Mouse (Mus musculus): Measurements from ENCODE around the gene Efnb3. TPM values are rescaled to one million over a fixed set of nuclear protein-coding genes. Genes with fewer than 3 reads are reported as not detected.

The Efnb3 gene
- polyA plus RNA-seq, 1 experiment from 2014 or later: 40.7 TPM

DNA sequence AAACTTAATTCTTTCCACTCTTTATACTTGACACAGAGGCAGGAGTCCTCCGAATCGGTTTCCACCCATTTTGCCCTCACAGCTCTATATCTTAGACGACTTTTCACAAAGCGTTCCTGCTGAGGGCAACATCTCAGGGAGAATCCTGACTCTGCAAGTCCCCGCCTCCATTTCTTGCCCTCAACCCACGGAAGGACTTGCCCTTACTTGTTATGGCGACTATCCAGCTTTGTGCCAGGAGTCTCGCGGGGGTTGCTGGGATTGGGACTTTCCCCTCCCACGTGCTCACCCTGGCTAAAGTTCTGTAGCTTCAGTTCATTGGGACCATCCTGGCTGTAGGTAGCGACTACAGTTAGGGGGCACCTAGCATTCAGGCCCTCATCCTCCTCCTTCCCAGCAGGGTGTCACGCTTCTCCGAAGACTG, 20.1 kb upstream of the Efnb3 start, which contains the start of the genes Wrap53 and Trp53:
Gene Wrap53, minus strand, starts transcription at position 165 of the 424 bp plus-strand sequence.
Gene Trp53, plus strand, starts transcription at position 269 of the 424 bp plus-strand sequence.
- H3K9me3 ChIP-seq (ENCODE audit: control insufficient read depth, low read length): no peaks in the 10 kb centered on the region
- no peaks in the 10 kb centered on the region for H3K27me3 ChIP-seq (ENCODE audit: control insufficient read depth, insufficient read depth, low read length)
- WGBS: 0% methylated on average over 13 of the region's 13 CpGs
- ATAC-seq (ENCODE audit: low FRiP score, low TSS enrichment): peak; percentile 62
- peak within 1 kb of the TSS; percentile 90 for H3K4me2 ChIP-seq (ENCODE audit: low read length)
- peaks cover 6% of the 10 kb centered on the region; the same call in 1 of the 2 replicates for H3K36me3 ChIP-seq (ENCODE audit: control insufficient read depth, insufficient read depth, low read length)
- peak within 1 kb of the TSS; percentile 79 for H3K4me3 ChIP-seq (replicated peaks; ENCODE audit: low read depth, low read length)
- H3K4me1 ChIP-seq (ENCODE audit: control insufficient read depth, insufficient read depth, low read length): peaks cover 26% of the 10 kb centered on the region
- DNase-seq: peak; percentile 96
- H3K27ac ChIP-seq (replicated peaks; ENCODE audit: low read depth, low read length): peak within 1 kb of the TSS; percentile 94
- peak within 1 kb of the TSS; percentile 77 for H3K9ac ChIP-seq (replicated peaks; ENCODE audit: low read length)

DNA sequence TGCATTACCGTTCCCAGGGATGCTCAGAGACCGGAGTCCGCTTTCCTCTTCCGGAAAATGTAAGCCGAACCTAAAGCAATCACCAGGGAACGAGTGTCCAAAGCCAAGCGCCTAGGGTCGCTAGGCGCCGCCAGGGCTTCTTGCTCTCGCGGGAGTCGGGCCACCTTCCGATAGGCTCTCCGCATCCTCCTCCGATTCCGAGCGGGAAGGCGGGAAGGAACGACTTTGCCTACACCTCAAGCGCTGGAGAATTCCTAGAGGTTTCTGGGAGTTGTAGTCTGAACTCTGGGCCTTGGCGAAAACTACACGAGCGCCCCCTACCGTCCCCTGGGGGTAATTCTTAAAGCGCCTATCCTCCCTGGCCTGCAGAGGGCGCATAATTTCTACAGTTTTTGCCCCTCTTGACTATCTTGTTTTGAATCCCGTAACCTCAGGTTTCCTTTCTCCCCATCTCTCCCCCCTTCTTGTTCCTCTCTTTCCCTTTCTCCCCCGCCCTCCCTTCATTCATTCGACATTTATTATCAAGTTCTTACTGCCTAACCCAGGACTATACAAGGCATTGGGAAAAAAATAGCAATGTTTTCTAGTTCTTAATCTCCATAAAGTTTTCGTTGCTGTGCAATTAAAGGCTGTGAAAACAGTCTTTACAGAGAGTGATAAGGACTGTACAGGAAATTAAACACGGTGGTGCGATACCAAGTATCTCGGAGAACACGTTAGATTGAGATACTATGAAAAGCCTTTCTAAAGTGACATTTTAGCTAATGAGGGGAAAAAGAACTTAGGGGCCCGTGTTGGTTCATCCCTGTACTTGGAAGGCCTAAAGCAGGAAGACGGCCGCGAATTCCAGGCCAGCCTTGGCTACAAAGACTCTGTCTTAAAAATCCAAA, 19.4 kb upstream of the Efnb3 start:
- Histone ChIP-seq H3K36me3 (ENCODE audit: control insufficient read depth, insufficient read depth, low read length) (peaks cover 6% of the 10 kb centered on the region; the same call in 1 of the 2 replicates), H3K27ac (replicated peaks; ENCODE audit: low read depth, low read length) (peak overlapping the region; percentile 94), H3K4me1 (ENCODE audit: control insufficient read depth, insufficient read depth, low read length) (peaks cover 26% of the 10 kb centered on the region), H3K9ac (replicated peaks; ENCODE audit: low read length) (peak overlapping the region; percentile 75), H3K4me2 (ENCODE audit: low read length) (peak overlapping the region; percentile 90), H3K4me3 (replicated peaks; ENCODE audit: low read depth, low read length) (peak overlapping the region; percentile 79), H3K9me3 (ENCODE audit: control insufficient read depth, low read length) (no peaks in the 10 kb centered on the region), H3K27me3 (ENCODE audit: control insufficient read depth, insufficient read depth, low read length) (no peaks in the 10 kb centered on the region)
- DNase-seq (peak; percentile 99), ATAC-seq (ENCODE audit: low FRiP score, low TSS enrichment) (peak; percentile 87)
- WGBS: 2% methylated on average over 39 of the region's 39 CpGs

DNA sequence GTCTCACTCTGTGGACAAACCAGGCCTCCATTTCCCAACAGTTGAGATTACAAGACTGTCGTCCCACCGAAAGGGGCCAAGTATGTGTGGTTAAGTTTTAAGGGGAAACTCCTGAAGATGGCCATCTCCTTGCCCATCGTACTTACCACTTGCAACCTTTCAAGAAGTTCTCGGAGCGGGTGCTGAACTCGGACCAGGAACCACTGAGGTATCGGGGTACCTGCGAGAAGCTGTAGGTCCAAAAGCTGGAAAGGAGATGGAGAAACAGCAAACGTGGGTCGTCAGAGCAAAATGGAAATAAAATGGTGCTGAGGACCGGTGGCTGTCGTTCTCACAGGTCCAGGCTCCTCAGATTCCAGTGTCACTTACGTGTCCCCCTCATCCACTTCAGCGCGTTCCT, 18.3 kb upstream of the Efnb3 start:
- Histone ChIP-seq H3K4me2 (ENCODE audit: low read length) (peak overlapping the region; percentile 90), H3K4me3 (replicated peaks; ENCODE audit: low read depth, low read length) (peak overlapping the region; percentile 73), H3K9ac (replicated peaks; ENCODE audit: low read length) (peak overlapping the region; percentile 75), H3K4me1 (ENCODE audit: control insufficient read depth, insufficient read depth, low read length) (peaks cover 26% of the 10 kb centered on the region), H3K27ac (replicated peaks; ENCODE audit: low read depth, low read length) (no peak overlapping the region), H3K36me3 (ENCODE audit: control insufficient read depth, insufficient read depth, low read length) (peaks cover 6% of the 10 kb centered on the region; the same call in 1 of the 2 replicates), H3K27me3 (ENCODE audit: control insufficient read depth, insufficient read depth, low read length) (no peaks in the 10 kb centered on the region), H3K9me3 (ENCODE audit: control insufficient read depth, low read length) (no peaks in the 10 kb centered on the region)
- ATAC-seq (ENCODE audit: low FRiP score, low TSS enrichment) (no peak), DNase-seq (no peak)
- 11% methylated on average over 15 of the region's 15 CpGs for WGBS

DNA sequence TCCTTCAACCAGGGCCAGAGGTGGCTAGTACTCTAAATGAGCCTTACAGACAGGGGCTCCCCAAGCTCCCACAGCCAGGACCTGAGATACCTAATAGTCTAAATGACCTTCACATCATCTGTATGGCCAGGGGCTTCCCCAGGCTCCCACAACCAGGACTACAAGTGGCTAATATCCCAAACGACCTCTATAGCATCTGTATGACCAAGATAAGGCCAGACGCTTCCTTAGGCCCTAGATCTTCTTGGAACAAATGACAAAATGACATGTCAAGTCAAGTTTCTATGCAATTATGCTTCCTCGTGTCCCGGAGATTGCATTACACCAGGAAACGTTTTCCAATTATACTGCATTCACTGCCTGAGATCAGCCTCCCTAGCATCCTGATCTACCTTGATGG, 16.3 kb upstream of the Efnb3 start:
- Histone ChIP-seq H3K9me3 (ENCODE audit: control insufficient read depth, low read length) (no peaks in the 10 kb centered on the region), H3K27ac (replicated peaks; ENCODE audit: low read depth, low read length) (no peak overlapping the region), H3K4me3 (replicated peaks; ENCODE audit: low read depth, low read length) (no peak overlapping the region), H3K4me1 (ENCODE audit: control insufficient read depth, insufficient read depth, low read length) (peaks cover 20% of the 10 kb centered on the region), H3K4me2 (ENCODE audit: low read length) (peak overlapping the region; percentile 29; the same call in 1 of the 2 replicates), H3K36me3 (ENCODE audit: control insufficient read depth, insufficient read depth, low read length) (peaks cover 15% of the 10 kb centered on the region), H3K27me3 (ENCODE audit: control insufficient read depth, insufficient read depth, low read length) (no peaks in the 10 kb centered on the region), H3K9ac (replicated peaks; ENCODE audit: low read length) (no peak overlapping the region)
- WGBS: 76% methylated on average over 5 of the region's 5 CpGs
- ATAC-seq (ENCODE audit: low FRiP score, low TSS enrichment): no peak
- DNase-seq: no peak

DNA sequence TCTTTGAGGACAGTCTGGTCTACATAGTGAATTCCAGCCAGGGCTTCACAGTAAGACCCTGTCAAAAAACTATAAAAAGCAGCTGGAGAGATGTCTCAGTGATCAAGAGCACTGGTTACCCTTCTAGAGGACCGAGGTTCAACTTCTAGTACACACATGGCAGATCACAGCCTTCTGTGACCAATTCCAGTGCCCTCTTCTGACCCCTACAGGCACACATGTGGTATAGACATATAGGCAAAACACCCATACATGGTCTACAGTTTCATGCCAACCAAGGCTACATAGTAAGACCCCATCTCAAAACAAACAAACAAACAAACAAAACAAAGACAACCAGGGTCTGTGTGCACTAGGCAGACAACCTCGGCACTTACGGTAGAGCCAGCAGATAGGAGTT, 15.2 kb upstream of the Efnb3 start:
- Histone ChIP-seq H3K9me3 (ENCODE audit: control insufficient read depth, low read length) (no peaks in the 10 kb centered on the region), H3K36me3 (ENCODE audit: control insufficient read depth, insufficient read depth, low read length) (peaks cover 25% of the 10 kb centered on the region), H3K9ac (replicated peaks; ENCODE audit: low read length) (no peak overlapping the region), H3K27me3 (ENCODE audit: control insufficient read depth, insufficient read depth, low read length) (no peaks in the 10 kb centered on the region), H3K27ac (replicated peaks; ENCODE audit: low read depth, low read length) (no peak overlapping the region), H3K4me2 (ENCODE audit: low read length) (no peak overlapping the region), H3K4me3 (replicated peaks; ENCODE audit: low read depth, low read length) (no peak overlapping the region), H3K4me1 (ENCODE audit: control insufficient read depth, insufficient read depth, low read length) (peaks cover 20% of the 10 kb centered on the region)
- DNase-seq (peak; percentile 65), ATAC-seq (ENCODE audit: low FRiP score, low TSS enrichment) (no peak)
- 62% methylated on average over 3 of the region's 3 CpGs for WGBS

DNA sequence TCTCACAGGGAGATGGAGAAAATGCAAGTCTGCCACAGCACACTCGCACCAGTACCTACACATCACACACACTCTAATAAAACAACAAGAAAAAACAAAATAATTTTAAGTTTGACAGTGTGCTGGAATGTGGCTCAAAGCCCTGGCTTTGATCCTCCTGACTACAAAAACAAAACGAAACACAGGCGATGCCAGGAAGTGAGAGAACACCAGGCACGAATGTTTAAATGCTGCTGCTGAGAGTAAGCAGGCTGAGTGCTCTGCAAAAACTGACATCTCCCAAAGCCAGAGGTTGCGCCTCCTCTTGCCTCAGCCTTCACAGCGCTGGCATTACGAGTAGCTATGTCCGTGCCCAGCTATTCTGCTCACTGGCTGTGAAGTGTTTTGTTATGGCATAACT, 5.1 kb upstream of the Efnb3 start:
- Histone ChIP-seq H3K36me3 (ENCODE audit: control insufficient read depth, insufficient read depth, low read length) (peaks cover 41% of the 10 kb centered on the region), H3K27ac (replicated peaks; ENCODE audit: low read depth, low read length) (no peak overlapping the region), H3K4me2 (ENCODE audit: low read length) (no peak overlapping the region), H3K4me3 (replicated peaks; ENCODE audit: low read depth, low read length) (no peak overlapping the region), H3K27me3 (ENCODE audit: control insufficient read depth, insufficient read depth, low read length) (no peaks in the 10 kb centered on the region), H3K9me3 (ENCODE audit: control insufficient read depth, low read length) (no peaks in the 10 kb centered on the region), H3K9ac (replicated peaks; ENCODE audit: low read length) (no peak overlapping the region), H3K4me1 (ENCODE audit: control insufficient read depth, insufficient read depth, low read length) (peaks cover 17% of the 10 kb centered on the region)
- 91% methylated on average over 8 of the region's 8 CpGs for WGBS
- ATAC-seq (ENCODE audit: low FRiP score, low TSS enrichment): no peak
- no peak for DNase-seq

DNA sequence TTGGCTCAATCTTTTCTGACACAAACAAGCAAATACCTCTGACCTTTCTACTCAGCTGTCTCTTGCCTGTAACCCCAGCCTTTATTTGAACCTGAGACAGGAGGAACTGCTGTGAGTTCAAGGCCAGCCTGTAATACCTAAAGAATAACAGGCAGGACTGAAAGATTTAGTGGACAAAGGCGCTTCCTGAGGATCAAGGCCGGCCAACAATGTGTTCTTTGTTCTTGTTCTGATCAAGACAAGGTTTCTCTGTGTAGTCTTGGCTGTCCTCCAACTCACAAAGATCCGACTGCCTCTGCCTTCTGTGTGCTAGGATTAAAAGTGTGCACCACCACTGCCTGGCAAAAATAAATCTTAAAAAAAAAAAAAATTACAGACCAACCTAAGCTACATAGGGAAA, 4.4 kb upstream of the Efnb3 start:
- H3K27me3 ChIP-seq (ENCODE audit: control insufficient read depth, insufficient read depth, low read length): no peaks in the 10 kb centered on the region
- H3K27ac ChIP-seq (replicated peaks; ENCODE audit: low read depth, low read length): no peak overlapping the region
- H3K9me3 ChIP-seq (ENCODE audit: control insufficient read depth, low read length): no peaks in the 10 kb centered on the region
- no peak overlapping the region for H3K9ac ChIP-seq (replicated peaks; ENCODE audit: low read length)
- DNase-seq (no peak), ATAC-seq (ENCODE audit: low FRiP score, low TSS enrichment) (no peak)
- H3K4me2 ChIP-seq (ENCODE audit: low read length): no peak overlapping the region
- peaks cover 37% of the 10 kb centered on the region for H3K36me3 ChIP-seq (ENCODE audit: control insufficient read depth, insufficient read depth, low read length)
- WGBS: 44% methylated on average over 3 of the region's 3 CpGs
- no peak overlapping the region for H3K4me3 ChIP-seq (replicated peaks; ENCODE audit: low read depth, low read length)
- H3K4me1 ChIP-seq (ENCODE audit: control insufficient read depth, insufficient read depth, low read length): peaks cover 18% of the 10 kb centered on the region

GRCm38 (mm10) chr11:69563373-69563772, 3.4 kb upstream of the Efnb3 start:
- no peak overlapping the region for H3K27ac ChIP-seq (replicated peaks; ENCODE audit: low read depth, low read length)
- DNase-seq (no peak), ATAC-seq (ENCODE audit: low FRiP score, low TSS enrichment) (no peak)
- no peak overlapping the region for H3K4me3 ChIP-seq (replicated peaks; ENCODE audit: low read depth, low read length)
- no peak overlapping the region for H3K4me2 ChIP-seq (ENCODE audit: low read length)
- H3K27me3 ChIP-seq (ENCODE audit: control insufficient read depth, insufficient read depth, low read length): no peaks in the 10 kb centered on the region
- peaks cover 33% of the 10 kb centered on the region for H3K36me3 ChIP-seq (ENCODE audit: control insufficient read depth, insufficient read depth, low read length)
- WGBS: 93% methylated on average over 13 of the region's 13 CpGs
- peaks cover 28% of the 10 kb centered on the region for H3K4me1 ChIP-seq (ENCODE audit: control insufficient read depth, insufficient read depth, low read length)
- no peak overlapping the region for H3K9ac ChIP-seq (replicated peaks; ENCODE audit: low read length)
- H3K9me3 ChIP-seq (ENCODE audit: control insufficient read depth, low read length): no peaks in the 10 kb centered on the region

Measured in midbrain, embryonic 14.5 days (tissue).